Mouse (Mus musculus): ENCODE results near the gene Pdcd6. TPM values are rescaled to one million over a fixed set of nuclear protein-coding genes. Genes with fewer than 3 reads are reported as not detected.

The Pdcd6 gene
- total and polyA plus RNA-seq, 2 experiments from 2014 or later = 96.1 to 141 TPM

GRCm38 (mm10) chr13:74349566-74350434, 32.4 kb upstream of the Pdcd6 start, which contains the start of the genes Sdha and Ccdc127:
Gene Sdha (minus strand): TSS chr13:74350280.
Gene Ccdc127 (plus strand): TSS chr13:74350309.
- no peaks in the 10 kb centered on the region for H3K27me3 ChIP-seq (ENCODE audit: insufficient read depth, low read length)
- peak within 1 kb of the TSS; percentile 81 for H3K27ac ChIP-seq
- WGBS = 1% methylated on average over 57 of the region's 57 CpGs
- H3K4me2 ChIP-seq (ENCODE audit: low read depth, low read length) = peak within 1 kb of the TSS; percentile 78
- H3K4me3 ChIP-seq (ENCODE audit: low read length) = peak within 1 kb of the TSS; percentile 65
- TF ChIP-seq CTCF (IDR thresholded peaks at IDR 0.05; ENCODE audit: low read depth) = peak; percentile 53
- H3K36me3 ChIP-seq (ENCODE audit: insufficient read depth, low read length) = no peaks in the 10 kb centered on the region; the same call in 1 of the 2 replicates
- no peaks in the 10 kb centered on the region for H3K9me3 ChIP-seq (ENCODE audit: low read length)
- DNase-seq (ENCODE audit: low spot score) (peak; percentile 99), ATAC-seq (peak; percentile 99)
- H3K9ac ChIP-seq (replicated peaks; ENCODE audit: low read length) = peak within 1 kb of the TSS; percentile 77
- peaks cover 4% of the 10 kb centered on the region; the same call in 1 of the 2 replicates for H3K4me1 ChIP-seq (ENCODE audit: insufficient read depth, low read length)

- Histone ChIP-seq H3K27ac (no peak overlapping the region), H3K27me3 (ENCODE audit: insufficient read depth, low read length) (no peaks in the 10 kb centered on the region), H3K36me3 (ENCODE audit: insufficient read depth, low read length) (peaks cover 50% of the 10 kb centered on the region), H3K9me3 (ENCODE audit: low read length) (no peaks in the 10 kb centered on the region), H3K4me1 (ENCODE audit: insufficient read depth, low read length) (no peaks in the 10 kb centered on the region), H3K9ac (replicated peaks; ENCODE audit: low read length) (no peak overlapping the region), H3K4me3 (ENCODE audit: low read length) (no peak overlapping the region), H3K4me2 (ENCODE audit: low read depth, low read length) (no peak overlapping the region)
- ATAC-seq = peak; percentile 85
- peak; percentile 74 for DNase-seq (ENCODE audit: low spot score)
- WGBS = 50% methylated on average over 3 of the region's 3 CpGs
- peak; percentile 77 for TF ChIP-seq CTCF (IDR thresholded peaks at IDR 0.05; ENCODE audit: low read depth)
Measured at GRCm38 (mm10) chr13:74341036-74341435, 23.7 kb upstream of the Pdcd6 start.

- Histone ChIP-seq H3K4me1 (ENCODE audit: insufficient read depth, low read length) (no peaks in the 10 kb centered on the region), H3K36me3 (ENCODE audit: insufficient read depth, low read length) (peaks cover 59% of the 10 kb centered on the region)
Measured at GRCm38 (mm10) chr13:74329321-74329720, 11.9 kb upstream of the Pdcd6 start.

GRCm38 (mm10) chr13:74316789-74317169, 601 bp downstream of the Pdcd6 start:
- H3K27ac ChIP-seq = peak overlapping the region; percentile 49; the same call in 1 of the 2 replicates
- no peak for DNase-seq (ENCODE audit: low spot score)
- peak overlapping the region; percentile 78 for H3K4me2 ChIP-seq (ENCODE audit: low read depth, low read length)
- no peaks in the 10 kb centered on the region for H3K27me3 ChIP-seq (ENCODE audit: insufficient read depth, low read length)
- H3K9me3 ChIP-seq (ENCODE audit: low read length) = no peaks in the 10 kb centered on the region
- H3K9ac ChIP-seq (replicated peaks; ENCODE audit: low read length) = peak overlapping the region; percentile 69
- ATAC-seq = no peak
- no peak for TF ChIP-seq CTCF (IDR thresholded peaks at IDR 0.05; ENCODE audit: low read depth)
- H3K36me3 ChIP-seq (ENCODE audit: insufficient read depth, low read length) = peaks cover 19% of the 10 kb centered on the region
- peak overlapping the region; percentile 76 for H3K4me3 ChIP-seq (ENCODE audit: low read length)
- H3K4me1 ChIP-seq (ENCODE audit: insufficient read depth, low read length) = peaks cover 9% of the 10 kb centered on the region; the same call in 1 of the 2 replicates
- WGBS = 3% methylated on average over 15 of the region's 15 CpGs

More at GRCm38 (mm10) chr13:74329321-74329720, 11.9 kb upstream of the Pdcd6 start:
- ATAC-seq = no peak
- no peak for DNase-seq (ENCODE audit: low spot score)
- TF ChIP-seq CTCF (IDR thresholded peaks at IDR 0.05; ENCODE audit: low read depth) = no peak
- no peak overlapping the region for H3K9ac ChIP-seq (replicated peaks; ENCODE audit: low read length)
- H3K4me3 ChIP-seq (ENCODE audit: low read length) = no peak overlapping the region
- H3K27ac ChIP-seq = no peak overlapping the region
- H3K4me2 ChIP-seq (ENCODE audit: low read depth, low read length) = no peak overlapping the region
- no peaks in the 10 kb centered on the region for H3K27me3 ChIP-seq (ENCODE audit: insufficient read depth, low read length)
- no peaks in the 10 kb centered on the region for H3K9me3 ChIP-seq (ENCODE audit: low read length)

- DNase-seq (ENCODE audit: low spot score) (no peak), ATAC-seq (no peak)
- TF ChIP-seq CTCF (IDR thresholded peaks at IDR 0.05; ENCODE audit: low read depth) = no peak
- no peaks in the 10 kb centered on the region for H3K27me3 ChIP-seq (ENCODE audit: insufficient read depth, low read length)
- H3K36me3 ChIP-seq (ENCODE audit: insufficient read depth, low read length) = peaks cover 15% of the 10 kb centered on the region
- H3K4me2 ChIP-seq (ENCODE audit: low read depth, low read length) = peak overlapping the region; percentile 78
- 23% methylated on average over 4 of the region's 4 CpGs for WGBS
- peak overlapping the region; percentile 76 for H3K4me3 ChIP-seq (ENCODE audit: low read length)
- H3K27ac ChIP-seq = peak overlapping the region; percentile 49; the same call in 1 of the 2 replicates
- peaks cover 9% of the 10 kb centered on the region; the same call in 1 of the 2 replicates for H3K4me1 ChIP-seq (ENCODE audit: insufficient read depth, low read length)
- H3K9ac ChIP-seq (replicated peaks; ENCODE audit: low read length) = peak overlapping the region; percentile 69
- no peaks in the 10 kb centered on the region for H3K9me3 ChIP-seq (ENCODE audit: low read length)
Measured at GRCm38 (mm10) chr13:74316386-74316785, 994 bp downstream of the Pdcd6 start.

GRCm38 (mm10) chr13:74314616-74315015, 2.8 kb downstream of the Pdcd6 start:
- 98% methylated on average over 3 of the region's 3 CpGs for WGBS
- TF ChIP-seq CTCF (IDR thresholded peaks at IDR 0.05; ENCODE audit: low read depth) = no peak
- no peak for ATAC-seq

More at GRCm38 (mm10) chr13:74314616-74315015, 2.8 kb downstream of the Pdcd6 start:
- H3K4me2 ChIP-seq (ENCODE audit: low read depth, low read length) = no peak overlapping the region
- H3K27ac ChIP-seq = no peak overlapping the region
- H3K9me3 ChIP-seq (ENCODE audit: low read length) = no peaks in the 10 kb centered on the region
- H3K4me3 ChIP-seq (ENCODE audit: low read length) = no peak overlapping the region
- H3K36me3 ChIP-seq (ENCODE audit: insufficient read depth, low read length) = peaks cover 21% of the 10 kb centered on the region
- H3K4me1 ChIP-seq (ENCODE audit: insufficient read depth, low read length) = peaks cover 9% of the 10 kb centered on the region; the same call in 1 of the 2 replicates
- H3K9ac ChIP-seq (replicated peaks; ENCODE audit: low read length) = no peak overlapping the region
- H3K27me3 ChIP-seq (ENCODE audit: insufficient read depth, low read length) = no peaks in the 10 kb centered on the region
- DNase-seq (ENCODE audit: low spot score) = no peak
